Mouse (Mus musculus) gastrocnemius, adult 2 months (tissue): ENCODE results near the gene Celf3. TPM values are rescaled to one million over a fixed set of nuclear protein-coding genes. Genes with fewer than 3 reads are reported as not detected.

Source experiments
- DNase-seq: peaks from one replicate; pipeline ENCODE4 v3.0.0; 2022
- H3K27ac ChIP-seq: fragments of 200-600 bp; 2 replicates; pipeline ENCODE4 v1.8.1; 2022; ENCODE audit warnings: mild to moderate bottlenecking
- H3K4me3 ChIP-seq: fragments of 200-600 bp; 2 replicates; pipeline ENCODE4 v1.8.1; 2022; ENCODE audit warnings: mild to moderate bottlenecking, moderate library complexity
- CTCF ChIP-seq: fragments of 200-600 bp; IDR thresholded peaks from 2 replicates; pipeline ENCODE4 v1.8.1; 2022; ENCODE audit warnings: antibody characterized with exemption, mild to moderate bottlenecking, moderate library complexity
- intact Hi-C: fragments of 180-260 bp; cut with DNase I; formaldehyde crosslinking; loops from one replicate; pipeline ENCODE4 v1.15.1; 2025
- total RNA-seq, 2 experiments: library from RNA; stranded (reverse); gene quantifications; 2 replicates each; pipeline ENCODE4 v1.2.3; 2021

Celf3 gene
- total RNA-seq, 2 experiments from 2014 or later: not detected

GRCm38 (mm10) chr3:94482764-94483385, 4.8 kb downstream of the Celf3 start:
- DNase-seq: peak; percentile 60
- no peak for TF ChIP-seq CTCF
- Histone ChIP-seq H3K4me3 (no peak overlapping the region), H3K27ac (peak overlapping the region; percentile 66; the same call in 1 of the 2 replicates)
- intact Hi-C loops: no loop called here

- H3K4me3 ChIP-seq: no peak overlapping the region
- H3K27ac ChIP-seq: no peak overlapping the region
- TF ChIP-seq CTCF: no peak
- DNase-seq: no peak
- intact Hi-C loops: no loop called here
Measured at GRCm38 (mm10) chr3:94483790-94484439, 5.8 kb downstream of the Celf3 start.

- no peak for DNase-seq
- intact Hi-C loops: no loop called here
- Histone ChIP-seq H3K27ac (no peak overlapping the region), H3K4me3 (no peak overlapping the region)
- no peak for TF ChIP-seq CTCF
Measured at GRCm38 (mm10) chr3:94485922-94486321, 7.8 kb downstream of the Celf3 start.

- H3K27ac ChIP-seq: no peak overlapping the region
- TF ChIP-seq CTCF: no peak
- intact Hi-C loops: no loop called here
- H3K4me3 ChIP-seq: no peak overlapping the region
- DNase-seq: no peak
Measured at GRCm38 (mm10) chr3:94487581-94487980, 9.5 kb downstream of the Celf3 start.

- no peak for TF ChIP-seq CTCF
- DNase-seq: no peak
- Histone ChIP-seq H3K27ac (no peak overlapping the region), H3K4me3 (no peak overlapping the region)
- intact Hi-C loops: no loop called here
Measured at GRCm38 (mm10) chr3:94497162-94497561, 19.1 kb downstream of the Celf3 start.

- Histone ChIP-seq H3K4me3 (no peak overlapping the region), H3K27ac (no peak overlapping the region)
- intact Hi-C loops: loop anchor here (1.0 to 5.0 kb wide), 2 partner anchors 46 to 135 kb away; no protein-coding TSS in a partner anchor
- peak; percentile 35 for DNase-seq
- TF ChIP-seq CTCF: peak; percentile 81
Measured at GRCm38 (mm10) chr3:94502243-94502642, 24.1 kb downstream of the Celf3 start.

GRCm38 (mm10) chr3:94506664-94507063, 28.6 kb downstream of the Celf3 start:
- peak; percentile 52 for TF ChIP-seq CTCF
- intact Hi-C loops: no loop called here
- Histone ChIP-seq H3K4me3 (no peak overlapping the region), H3K27ac (no peak overlapping the region)
- no peak for DNase-seq

GRCm38 (mm10) chr3:94526731-94527130, 48.6 kb downstream of the Celf3 start:
- no peak for DNase-seq
- TF ChIP-seq CTCF: no peak
- intact Hi-C loops: no loop called here
- no peak overlapping the region for H3K4me3 ChIP-seq
- H3K27ac ChIP-seq: no peak overlapping the region

GRCm38 (mm10) chr3:94533968-94534367, 55.9 kb downstream of the Celf3 start:
- intact Hi-C loops: loop anchor here (10.0 kb wide), 1 partner anchor 51 kb away; the partner anchor contains the start of gene Snx27
- peak; percentile 77 for TF ChIP-seq CTCF
- Histone ChIP-seq H3K4me3 (no peak overlapping the region), H3K27ac (peak overlapping the region; percentile 48; the same call in 1 of the 2 replicates)
- DNase-seq: peak; percentile 40

- no peak for DNase-seq
- intact Hi-C loops: loop anchor here (10.0 kb wide), 1 partner anchor 48 kb away; the partner anchor contains the start of gene Snx27
- no peak overlapping the region for H3K4me3 ChIP-seq
- H3K27ac ChIP-seq: peak overlapping the region; percentile 2; the same call in 1 of the 2 replicates
- no peak for TF ChIP-seq CTCF
Measured at GRCm38 (mm10) chr3:94537187-94537586, 59.1 kb downstream of the Celf3 start.

Other genes starting within 250 kb of the Celf3 start
- not detected for gene Gm4778, start 214.3 kb upstream of the Celf3 start, total RNA-seq
- gene Them4, start 168.2 kb upstream of the Celf3 start, total RNA-seq: 10 to 100 TPM in 1 of 2 experiments, 1 to 10 TPM in 1; 7.5 to 10.8 TPM
- gene Them5, start 136.2 kb upstream of the Celf3 start, total RNA-seq: not detected
- not detected for gene C2cd4d, start 115.9 kb upstream of the Celf3 start, total RNA-seq
- gene Rorc, start 105.5 kb upstream of the Celf3 start, total RNA-seq: 10 to 100 TPM; 97.8 to 99.7 TPM
- gene Lingo4, start 79.8 kb upstream of the Celf3 start, total RNA-seq: under 1 TPM; 0.31 to 0.39 TPM
- gene Tdrkh, start 65.0 kb upstream of the Celf3 start, total RNA-seq: 1 to 10 TPM; 2.8 to 2.9 TPM
- gene Mrpl9, start 35.0 kb upstream of the Celf3 start, total RNA-seq: 10 to 100 TPM; 29.5 to 37.2 TPM
- gene Oaz3, start 34.4 kb upstream of the Celf3 start, total RNA-seq: not detected
- gene Riiad1, start 2.0 kb downstream of the Celf3 start, total RNA-seq: 10 to 100 TPM; 11.2 to 11.4 TPM
- 10 to 100 TPM; 35.7 to 37.1 TPM for gene Snx27, start 104.4 kb downstream of the Celf3 start, total RNA-seq
- not detected for gene Gm10972, start 164.8 kb downstream of the Celf3 start, total RNA-seq
- gene Tuft1, start 180.6 kb downstream of the Celf3 start, total RNA-seq: 1 to 10 TPM in 1 of 2 experiments, under 1 TPM in 1; 0.92 to 2.2 TPM
- 1 to 10 TPM in 1 of 2 experiments, under 1 TPM in 1; 0.89 to 3.0 TPM for gene Selenbp2, start 215.3 kb downstream of the Celf3 start, total RNA-seq